Mouse (Mus musculus) kidney, postnatal 25 days (tissue): Measurements from ENCODE around the gene Msi2.
A peak's percentile ranks its signal among the peaks of the same experiment; 100 is the strongest.

Experiments used
- DNase-seq, 2 experiments: peaks; one replicate each; pipeline ENCODE4 v3.0.0; 2021; ENCODE audit warnings: mixed read lengths in 2 of 2

The Msi2 gene

DNA sequence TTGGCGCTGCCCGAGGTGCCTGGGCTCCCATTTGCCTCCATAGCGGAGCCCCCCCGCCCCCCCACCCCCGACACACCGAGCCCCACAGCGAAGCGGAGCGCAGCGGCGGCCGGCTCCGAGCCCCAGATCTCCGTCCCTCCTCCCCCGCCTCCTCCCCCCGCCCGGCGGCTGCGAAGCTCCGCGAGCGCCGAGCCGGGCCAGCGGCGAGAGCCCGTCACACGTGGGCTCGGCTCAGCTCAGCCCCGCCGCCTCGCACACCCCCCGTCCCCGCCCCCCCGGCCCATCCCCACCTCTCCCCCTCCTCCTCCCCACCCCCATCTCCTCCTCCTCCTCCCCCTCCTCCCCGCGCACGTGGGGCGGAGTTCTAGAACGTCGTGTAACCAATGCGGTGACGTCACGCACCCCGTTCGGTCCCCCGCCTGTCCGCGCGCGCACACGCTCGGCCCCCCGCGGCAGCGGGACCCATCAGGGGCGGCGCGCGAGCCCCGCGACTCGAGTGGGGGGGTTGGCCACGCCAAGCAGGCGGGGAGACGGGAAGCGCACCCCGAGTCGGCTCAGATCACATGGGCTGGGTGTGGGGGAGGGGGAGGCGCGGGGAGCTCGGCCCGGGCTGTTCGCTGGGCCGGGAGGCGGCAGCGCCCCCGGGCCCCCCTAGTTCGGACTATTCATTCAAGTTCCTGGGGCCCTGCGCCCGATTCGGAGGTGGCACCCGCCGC is at the start of gene Msi2:
Gene Msi2, minus strand, starts transcription at position 464 of the 716 bp plus-strand sequence.
- peak; percentile 95 to 97 for DNase-seq

DNA sequence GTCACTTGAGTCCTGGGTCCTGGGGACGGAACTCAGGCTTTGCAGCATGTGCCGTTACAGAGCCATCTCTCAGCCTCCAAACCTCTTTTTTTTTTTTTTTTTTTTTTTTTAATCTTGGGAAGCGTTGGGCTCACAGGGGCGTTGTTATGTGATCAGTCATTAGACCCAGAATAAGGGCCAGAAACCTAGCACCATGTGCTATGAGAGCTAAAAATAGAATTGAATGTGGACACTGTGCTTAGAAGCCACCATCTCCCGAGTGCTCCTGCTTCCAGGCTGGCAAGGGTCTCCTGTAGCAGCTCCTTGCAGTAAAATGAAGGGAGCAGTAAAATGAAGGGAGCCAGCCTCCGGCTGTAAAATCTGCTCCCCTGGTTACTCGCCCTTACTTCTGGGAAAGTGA is 47.3 kb upstream of the Msi2 start:
- no peak for DNase-seq

DNA sequence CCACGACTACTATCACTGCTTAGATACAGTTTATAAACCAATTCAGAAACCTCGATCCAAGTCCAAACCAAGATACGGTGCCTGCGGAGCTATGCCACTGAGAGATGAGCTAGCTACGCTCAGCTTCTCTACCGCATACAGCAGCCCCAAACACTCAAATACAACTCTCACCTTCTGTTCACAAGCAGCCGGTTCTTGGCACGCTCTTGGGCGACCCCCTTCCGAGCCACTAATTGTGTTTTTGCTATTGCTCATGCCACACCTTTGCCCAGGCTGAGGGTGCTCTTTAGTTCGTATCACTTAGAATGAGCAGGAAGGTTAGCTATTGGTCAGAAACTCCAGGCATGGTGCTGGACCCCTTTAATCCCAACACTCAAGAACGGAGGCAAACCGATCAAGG is 45.1 kb upstream of the Msi2 start:
- no peak for DNase-seq

DNA sequence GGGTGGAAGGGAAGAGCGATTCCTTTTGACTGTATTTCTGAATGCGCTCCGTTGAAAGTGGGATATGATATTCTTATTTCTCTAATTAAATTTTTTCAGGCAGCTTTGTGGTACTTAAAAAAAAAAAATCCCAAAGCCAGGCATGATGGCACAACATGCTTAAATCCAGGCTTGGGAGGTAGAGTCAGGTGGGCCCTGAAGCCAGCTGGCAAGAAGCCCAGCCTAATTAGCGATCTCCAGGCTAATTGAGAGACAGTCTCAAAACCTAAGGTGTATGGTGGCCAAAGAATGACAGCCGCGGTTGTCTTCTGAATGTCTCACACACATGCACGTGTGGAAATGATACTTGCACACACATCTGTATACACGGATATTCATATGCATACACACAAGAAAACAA is 41.2 kb upstream of the Msi2 start:
- no peak for DNase-seq

DNA sequence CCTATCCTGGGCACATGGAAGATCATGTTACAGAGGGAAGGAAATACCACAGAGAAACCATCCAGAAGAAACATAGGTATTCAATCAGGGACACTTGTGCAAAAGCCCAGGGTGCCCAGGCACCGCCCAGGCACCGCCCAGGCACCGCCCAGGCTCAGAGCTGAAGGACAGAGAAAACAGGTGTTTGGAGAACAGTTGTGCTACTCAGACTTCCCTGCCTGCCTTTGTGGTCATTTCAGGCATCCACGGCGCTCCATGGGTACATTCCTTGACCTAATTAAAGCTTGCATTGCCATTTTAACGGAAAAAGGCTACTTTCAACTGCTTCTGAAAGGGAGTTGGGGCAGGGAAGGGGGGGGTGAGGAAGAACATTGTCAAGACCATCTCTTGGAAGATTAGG is 40.1 kb upstream of the Msi2 start:
- DNase-seq, result no peak

DNA sequence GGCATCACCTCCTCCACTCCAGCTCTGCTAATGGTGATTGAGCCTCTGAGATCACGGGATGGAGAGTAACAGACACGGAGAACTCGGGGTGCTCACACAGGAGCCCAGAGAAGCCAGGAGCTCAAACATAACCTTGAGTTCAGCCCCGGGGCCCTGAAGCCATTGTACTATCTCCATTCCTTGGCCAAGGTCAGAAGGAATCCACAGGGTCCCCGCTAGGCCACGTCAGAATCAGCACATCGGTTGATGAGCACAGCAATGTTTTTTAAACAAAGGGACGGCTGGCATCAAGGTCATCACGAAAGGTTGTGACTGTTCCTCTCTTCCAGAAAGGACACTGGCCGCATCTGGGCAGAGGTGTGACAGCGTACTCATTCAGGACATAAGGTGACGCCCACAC is 27.0 kb upstream of the Msi2 start:
- no peak for DNase-seq

DNA sequence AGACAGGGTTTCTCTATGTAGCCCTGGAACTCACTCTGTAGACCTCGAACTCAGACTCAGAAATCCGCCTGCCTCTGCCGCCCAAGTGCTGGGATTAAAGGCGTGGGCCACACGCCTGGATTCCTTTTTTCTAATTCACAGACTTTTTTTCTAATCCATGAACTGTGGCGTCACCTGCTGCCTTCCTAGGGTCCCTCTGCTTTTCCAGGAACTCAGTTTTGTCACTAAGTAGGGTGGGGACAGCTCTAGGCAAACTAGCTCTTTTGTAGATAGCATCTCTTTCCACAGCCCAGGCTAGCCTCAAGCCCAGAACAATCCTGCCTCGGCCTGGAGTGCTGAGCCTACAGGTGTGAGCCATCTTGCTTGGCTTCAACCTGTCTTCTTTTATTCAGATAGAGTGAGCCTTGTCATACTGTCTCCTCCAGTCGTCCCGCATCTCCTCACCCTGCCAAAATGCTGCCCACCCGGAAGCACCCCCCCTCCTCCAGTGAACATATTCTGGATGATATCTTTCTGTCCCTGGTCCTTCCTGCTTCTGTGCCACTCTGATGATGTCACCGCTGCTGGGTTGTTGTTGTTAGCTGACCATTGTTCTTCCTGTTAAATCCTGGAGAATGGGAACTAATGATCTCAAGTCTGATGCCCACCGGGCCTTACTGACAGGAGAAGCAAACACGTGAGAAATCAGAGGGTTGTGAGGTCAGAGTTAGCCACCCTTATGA is 21.4 kb upstream of the Msi2 start:
- DNase-seq, result no peak

DNA sequence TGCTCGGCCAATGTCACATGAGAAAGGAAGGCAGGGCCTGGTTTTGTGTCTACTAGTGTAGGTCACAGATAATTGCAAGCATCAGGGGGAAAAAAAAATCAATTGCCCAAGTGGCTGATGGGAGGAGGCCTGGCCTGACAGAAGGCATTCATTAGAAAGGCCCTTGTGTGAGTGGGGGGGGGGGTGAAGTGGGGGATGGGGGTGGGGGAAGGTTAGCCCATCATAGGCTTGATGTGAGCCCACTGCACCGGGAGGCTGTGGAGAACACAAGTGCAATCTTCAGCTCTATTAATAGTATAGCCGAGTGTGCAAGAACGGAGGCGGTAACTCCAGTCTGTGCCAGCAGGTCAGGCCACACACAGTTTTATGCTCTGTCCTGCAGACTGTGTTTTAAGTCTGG is 11.1 kb upstream of the Msi2 start:
- DNase-seq, result no peak

DNA sequence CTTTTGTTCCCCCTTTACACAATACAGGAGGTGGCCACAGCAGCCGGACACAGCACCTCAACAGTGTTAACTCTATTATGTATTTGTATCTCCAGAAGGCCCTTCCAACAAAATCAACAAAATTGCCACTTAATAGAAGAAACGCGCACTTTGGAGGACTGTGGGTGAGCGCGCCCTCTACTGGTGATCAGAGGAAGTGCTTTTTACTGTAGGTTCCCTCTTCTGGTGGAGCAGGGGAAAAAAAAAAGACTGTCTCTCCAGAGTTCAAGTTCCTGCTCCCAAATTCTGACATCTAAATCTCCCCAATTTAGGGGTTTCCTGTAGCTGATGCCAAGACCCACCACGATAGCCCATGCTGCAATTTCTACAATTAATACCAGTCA is 10.2 kb upstream of the Msi2 start:
- peak; percentile 71 to 80 for DNase-seq

DNA sequence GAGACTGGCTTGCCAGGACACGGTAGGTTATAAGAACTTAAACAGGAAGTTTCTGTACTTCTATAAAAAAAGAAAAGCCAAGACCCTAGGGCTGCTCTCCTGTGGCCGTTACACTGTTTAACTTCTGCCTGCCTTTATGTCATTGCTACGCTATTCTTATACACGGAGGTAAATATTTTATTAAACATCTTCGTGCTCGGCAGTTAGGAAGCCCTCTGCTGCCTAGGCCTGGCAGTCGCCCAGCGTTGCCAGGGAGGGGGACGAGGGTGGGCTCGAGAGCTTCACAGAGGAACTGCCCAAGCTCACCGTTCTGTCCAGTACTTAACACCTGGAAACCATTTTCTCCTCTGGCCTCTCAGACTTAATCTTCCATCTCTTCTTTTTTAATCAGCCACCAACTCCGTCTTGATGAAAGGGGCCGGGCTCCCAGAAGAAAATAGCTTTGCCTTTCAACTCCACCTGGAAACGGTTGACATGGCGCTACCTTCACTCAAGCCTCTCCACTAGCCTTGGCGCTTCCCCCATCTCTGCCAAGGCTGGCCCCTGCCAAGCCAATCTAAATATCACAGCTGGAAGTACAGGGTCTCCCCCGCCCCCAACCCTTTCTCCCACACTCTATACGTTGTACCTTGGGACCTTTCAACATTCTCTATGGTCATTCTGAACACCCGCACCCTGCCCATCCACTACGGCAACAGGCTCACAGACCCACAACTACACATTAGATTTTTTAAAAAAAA is 9.6 kb upstream of the Msi2 start:
- DNase-seq, result no peak

DNA sequence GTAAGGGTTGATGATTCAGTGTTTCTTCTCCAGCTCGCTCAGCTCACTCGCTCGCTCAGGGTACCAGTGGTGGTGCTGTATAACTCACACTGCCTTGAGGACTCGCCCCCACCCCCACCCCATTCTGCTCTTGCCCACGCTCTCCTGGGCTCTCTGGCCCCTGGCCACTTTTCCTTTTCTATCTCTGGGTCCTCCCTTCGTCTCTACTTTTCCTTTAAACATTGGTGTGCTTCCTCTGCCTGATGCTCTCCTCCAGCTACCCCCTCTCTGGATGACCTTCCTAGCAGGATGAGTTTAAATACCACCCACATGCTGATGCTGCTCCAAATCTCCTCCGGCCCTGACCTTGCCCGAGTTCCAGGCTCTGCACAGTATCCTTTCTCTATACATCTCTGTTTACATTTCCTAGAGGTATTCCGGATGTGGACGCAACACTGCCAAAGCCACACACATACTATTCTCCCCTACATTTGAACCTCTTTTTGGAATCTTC is 2.9 kb upstream of the Msi2 start:
- peak in 1 of 2 experiments; percentile 49 for DNase-seq

DNA sequence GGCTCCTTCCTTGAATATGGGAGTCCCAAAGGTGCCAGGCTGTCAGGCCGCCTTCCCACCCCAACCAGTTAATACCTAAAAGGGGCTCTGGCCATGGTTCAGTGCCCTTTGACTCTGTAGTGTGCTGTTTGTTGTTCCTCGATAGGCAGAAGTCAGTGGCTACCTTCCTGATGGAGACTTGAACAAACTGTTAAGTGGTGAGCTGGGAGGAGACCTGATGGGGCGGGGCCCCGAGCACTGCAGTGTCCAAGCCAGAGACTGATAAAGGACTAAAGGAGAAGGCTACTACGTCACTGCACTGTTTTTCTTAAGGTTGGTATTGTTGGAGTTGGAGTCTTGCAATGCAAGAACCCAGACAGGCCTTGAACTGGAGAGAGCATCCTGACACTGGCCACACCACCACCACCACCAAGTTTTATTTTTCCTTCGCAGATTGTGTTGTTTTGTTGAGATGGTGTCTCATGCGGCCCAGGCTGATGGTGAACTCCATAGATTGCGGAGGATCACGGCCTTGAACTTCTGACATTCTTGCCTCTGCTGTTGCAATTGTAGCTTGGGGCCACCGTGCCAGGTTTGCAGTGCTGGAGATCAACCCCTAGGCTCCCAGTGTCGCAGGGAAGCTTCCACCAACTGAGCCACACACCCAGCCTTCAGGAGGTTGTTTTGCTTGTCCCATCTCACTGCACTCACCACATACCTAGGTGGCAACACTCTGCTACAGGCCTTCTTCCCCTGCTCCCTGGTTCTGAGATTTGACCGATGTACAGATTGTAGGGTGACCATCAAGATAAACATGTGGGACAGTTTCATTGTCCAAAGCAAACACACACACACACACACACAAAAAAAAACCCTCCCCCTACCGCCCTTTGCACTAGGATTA is 2.2 kb upstream of the Msi2 start:
- peak in 1 of 2 experiments; percentile 35 for DNase-seq

DNA sequence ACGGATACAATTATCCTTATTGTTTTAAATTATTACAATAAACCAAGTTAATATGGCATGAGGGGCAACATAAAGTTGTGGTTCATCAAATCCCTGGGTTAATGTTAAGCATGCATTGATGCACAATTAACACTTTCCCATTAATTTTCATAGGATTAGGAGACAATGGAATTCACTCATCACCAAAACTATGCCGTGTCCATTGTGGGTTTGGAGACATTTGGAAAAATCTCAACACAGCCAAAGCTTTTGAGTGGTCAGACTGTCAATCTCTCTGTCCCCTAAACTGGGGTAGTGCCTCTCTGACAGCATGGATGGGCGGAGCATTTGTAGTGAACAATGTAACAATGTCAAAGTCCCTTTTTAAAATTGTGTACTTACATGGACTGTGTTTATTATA is 1.3 kb upstream of the Msi2 start:
- DNase-seq, result no peak

DNA sequence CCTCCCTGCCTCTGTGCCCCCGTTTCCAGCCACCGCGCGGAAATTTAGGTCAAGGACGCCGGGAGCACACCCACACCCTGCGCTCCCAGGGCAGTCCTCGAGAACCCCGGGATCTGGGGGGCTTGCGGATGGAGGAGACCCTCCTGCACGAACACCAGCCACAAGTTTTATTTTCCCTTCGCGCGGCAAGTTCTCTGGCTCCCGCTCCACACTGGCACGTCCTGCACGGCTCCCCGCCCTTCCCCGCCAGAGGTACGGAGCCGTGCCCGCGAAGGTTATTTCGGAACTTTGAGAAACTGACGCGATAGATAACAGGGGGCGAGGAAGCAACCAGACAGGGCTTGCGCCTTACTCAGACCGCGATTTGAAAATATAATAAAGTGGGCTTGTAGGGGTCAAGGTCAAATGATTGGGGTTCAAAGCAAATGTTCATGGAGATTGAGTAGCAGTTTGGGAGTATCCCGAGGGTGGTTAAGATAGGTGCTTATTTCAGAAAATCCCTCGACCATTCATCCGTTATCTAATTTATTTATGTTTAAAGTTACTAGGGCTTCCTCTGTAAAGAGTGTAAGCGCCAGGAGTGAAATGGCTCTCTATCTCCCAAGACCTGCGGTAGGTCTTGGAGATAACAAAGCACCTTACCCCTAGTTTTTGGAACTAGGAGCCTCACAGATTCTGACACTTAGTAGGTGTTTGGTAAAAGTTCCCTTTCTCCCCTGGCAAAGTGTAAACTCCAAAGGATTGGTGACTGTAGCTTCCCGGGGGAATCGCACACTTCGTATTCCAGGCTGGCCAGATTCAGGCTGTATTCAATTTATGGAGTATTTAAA is 668 bp upstream of the Msi2 start:
- peak in 1 of 2 experiments; percentile 53 for DNase-seq

DNA sequence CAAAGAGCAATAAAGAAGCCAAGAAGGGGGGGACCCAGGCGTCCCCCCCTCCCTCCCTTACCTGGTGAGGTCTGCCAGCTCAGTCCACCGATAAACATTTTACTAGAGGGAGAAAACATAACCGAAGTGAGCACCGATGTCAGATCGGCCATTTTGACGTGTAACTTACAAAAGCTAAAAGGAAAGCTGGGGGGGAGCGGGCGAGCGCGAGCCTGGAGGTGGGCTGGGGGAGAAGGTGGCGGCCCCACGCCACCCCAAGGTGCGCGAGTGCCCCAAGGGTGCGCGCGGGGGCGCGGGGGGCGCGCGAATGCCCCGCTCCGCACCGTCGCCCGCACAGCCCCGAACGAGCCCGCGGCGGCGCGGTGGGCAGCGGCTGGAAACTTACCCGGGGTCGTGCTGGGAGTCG is 666 bp downstream of the Msi2 start:
- peak in 1 of 2 experiments; percentile 36 for DNase-seq

DNA sequence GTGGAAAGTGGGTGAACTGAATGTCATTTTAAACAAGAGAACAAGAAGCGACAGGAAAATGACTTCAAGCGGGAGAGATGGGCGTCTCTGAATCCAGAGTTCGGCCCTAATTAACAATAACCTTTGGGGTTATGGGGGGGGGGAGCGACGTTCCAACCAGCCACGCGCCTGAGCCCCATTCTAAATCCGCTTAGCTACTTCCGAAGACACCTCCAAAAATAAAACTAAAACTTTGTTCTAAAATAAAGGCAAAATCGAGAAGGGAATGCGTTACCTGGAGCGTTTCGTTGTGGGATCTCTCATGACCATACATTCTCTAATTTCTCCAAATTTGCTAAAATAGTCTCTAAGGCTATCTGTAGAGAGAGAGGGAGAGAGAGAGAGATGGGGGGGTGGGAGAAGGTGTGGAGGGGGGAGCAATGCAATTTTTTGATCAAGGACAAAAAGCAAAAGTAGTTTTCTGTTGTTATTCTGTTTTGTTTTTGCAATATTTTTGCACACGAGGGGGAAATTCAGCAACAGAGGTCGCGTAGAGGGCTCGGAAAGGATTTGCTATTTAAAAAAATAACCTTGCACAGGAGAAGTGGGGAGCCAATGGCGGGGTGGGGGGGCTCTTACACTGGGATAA is 1.2 kb downstream of the Msi2 start:
- DNase-seq, result peak in 1 of 2 experiments; percentile 25

DNA sequence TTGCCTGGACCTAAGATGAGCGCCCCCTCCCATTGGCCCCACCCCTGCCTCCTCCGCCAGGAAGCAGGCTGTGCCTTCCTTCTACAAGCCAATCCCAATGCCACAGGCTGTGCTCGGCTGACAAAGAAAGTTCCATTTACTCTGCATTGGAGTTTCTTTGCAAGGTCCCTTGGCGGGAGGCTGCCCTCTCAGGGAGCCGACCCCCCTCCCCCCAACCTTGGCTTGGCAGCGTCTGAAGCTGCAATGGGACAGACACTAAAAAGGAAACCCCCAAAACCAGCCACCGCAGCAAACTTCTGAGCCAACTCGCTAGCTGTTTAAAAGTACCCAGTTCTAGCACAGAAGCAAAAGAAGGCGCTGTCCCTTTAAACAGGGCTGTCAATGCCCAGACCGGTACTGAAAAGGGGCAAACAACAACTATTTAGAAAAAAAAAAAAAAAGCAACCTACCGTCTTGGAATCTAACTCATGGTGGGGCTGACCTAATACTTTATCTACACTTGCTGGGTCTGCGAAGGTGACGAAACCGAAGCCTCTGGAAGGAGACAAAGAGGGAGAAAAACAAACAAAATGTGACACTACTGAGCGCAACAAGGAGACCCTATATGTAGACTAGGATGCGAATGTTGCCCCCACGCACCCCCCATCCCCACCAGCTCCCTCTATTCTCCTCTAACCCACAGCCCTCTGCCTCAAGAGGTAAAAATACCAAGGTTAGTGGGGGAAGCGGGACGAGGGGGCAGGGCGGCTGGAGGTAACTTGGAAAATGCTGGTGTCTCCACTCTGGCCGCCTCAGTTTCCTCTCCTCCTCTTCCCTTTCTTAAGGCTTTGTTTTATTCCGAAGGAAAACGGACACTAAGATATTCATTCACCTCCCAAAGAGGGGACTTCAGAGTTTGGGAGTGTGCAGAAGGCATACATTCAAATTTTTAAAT is 2.0 kb downstream of the Msi2 start:
- peak; percentile 26 to 60 for DNase-seq

DNA sequence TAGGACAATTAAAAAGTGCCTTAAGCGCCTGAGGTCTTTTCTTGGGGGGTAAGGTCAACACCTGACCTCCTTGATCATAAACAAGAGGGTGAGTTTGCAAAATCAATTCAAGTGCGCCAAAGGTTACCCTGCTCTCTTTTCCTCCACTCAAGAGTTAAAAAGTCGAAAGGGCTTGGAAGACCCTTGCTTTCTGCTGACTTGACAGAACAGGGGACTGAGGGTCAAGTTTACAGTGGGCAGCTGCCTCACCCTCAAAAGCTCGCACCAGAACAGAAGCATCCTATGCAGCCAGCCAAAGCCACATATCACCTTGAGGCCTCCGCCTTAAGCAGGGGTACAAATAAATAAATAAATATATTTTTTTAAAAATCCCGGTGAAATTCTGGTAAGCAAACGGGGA is 3.0 kb downstream of the Msi2 start:
- peak in 1 of 2 experiments; percentile 24 for DNase-seq

DNA sequence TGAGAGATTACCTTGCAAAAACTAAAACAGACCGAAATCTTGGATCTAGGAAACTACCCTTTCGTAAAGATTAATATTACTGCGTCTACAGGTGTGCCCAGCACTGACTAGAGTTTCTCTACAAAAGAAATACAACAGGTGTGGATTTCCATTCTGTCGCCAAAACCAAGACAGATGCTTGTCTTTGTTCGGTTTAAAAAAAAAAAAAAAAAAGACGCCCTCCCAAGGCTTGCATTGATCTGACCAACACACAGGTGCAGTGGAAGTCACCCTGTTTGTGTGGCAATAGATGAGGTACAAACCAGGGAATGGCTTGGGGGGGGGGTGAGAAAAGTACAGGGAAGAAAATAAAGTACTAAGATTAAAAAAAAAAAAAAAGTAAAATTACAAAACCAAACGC is 4.2 kb downstream of the Msi2 start:
- DNase-seq, result no peak

DNA sequence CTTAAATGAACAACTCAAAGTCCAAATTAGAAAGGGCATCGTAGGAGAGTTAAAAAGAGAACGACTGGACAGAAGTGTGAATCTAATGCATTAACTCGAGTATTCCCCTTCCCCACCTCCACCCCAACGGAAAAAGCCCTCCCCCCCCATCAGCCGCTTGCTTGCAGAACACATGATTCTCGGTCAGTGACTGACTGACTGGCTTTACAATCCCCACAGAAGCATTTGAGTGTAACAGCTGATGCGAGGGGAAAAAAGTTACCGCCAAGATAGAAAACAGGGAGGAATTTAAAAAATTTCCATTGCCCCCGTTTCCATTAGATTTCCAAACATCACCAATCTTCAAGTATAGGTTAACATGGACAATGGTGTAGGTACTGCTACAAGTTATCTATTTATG is 4.8 kb downstream of the Msi2 start:
- no peak for DNase-seq
